Mouse (Mus musculus) ES-E14 (cell line): ENCODE measurements around the gene Tspan2.

Source experiments
- CHD2 ChIP-seq: IDR thresholded peaks from 2 replicates; pipeline ENCODE4 v1.6.1; 2014; ENCODE audit warnings: mild to moderate bottlenecking, low read depth, low read length, inconsistent platforms
- HCFC1 ChIP-seq: IDR thresholded peaks from 2 replicates; pipeline ENCODE4 v1.6.1; 2012; ENCODE audit warnings: low read length, inconsistent platforms, borderline replicate concordance; ENCODE audit not compliant: insufficient read depth
- MAFK ChIP-seq: IDR thresholded peaks from 2 replicates; pipeline ENCODE4 v1.6.1; 2014; ENCODE audit warnings: mild to moderate bottlenecking, low read depth, low read length, inconsistent platforms; ENCODE audit not compliant: insufficient read depth
- ZC3H11A ChIP-seq: IDR thresholded peaks from 2 replicates; pipeline ENCODE4 v1.6.1; 2012; ENCODE audit warnings: low read depth, mild to moderate bottlenecking, inconsistent platforms, low read length, borderline replicate concordance
- ZNF384 ChIP-seq: IDR thresholded peaks from 2 replicates; pipeline ENCODE4 v1.6.1; 2012; ENCODE audit warnings: low read depth, low read length, inconsistent platforms

DNA sequence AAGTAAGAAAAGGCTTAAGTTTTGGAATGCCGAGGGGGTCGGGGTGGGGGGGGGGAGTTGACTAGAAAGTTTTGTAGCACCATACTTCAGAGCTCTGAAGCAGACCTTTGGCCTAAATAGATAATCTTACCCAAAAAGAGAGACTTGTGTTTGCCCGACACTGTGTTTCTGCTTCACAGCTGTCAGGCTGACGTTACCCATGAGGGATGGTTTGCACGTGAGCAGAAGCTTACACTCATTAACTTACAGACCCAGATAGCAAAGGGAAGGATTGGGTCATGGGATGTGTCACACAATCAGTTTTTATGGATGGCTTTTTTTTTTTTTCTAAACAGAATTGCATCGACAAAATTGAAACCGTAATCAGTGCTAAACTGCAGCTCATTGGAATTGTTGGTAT is 30.5 kb downstream of the Tspan2 start:
- TF ChIP-seq HCFC1 (no peak), ZNF384 (no peak), ZC3H11A (no peak), MAFK (no peak), CHD2 (no peak)
